Mouse (Mus musculus) G1E (cell line): ENCODE results near the gene Asb8.

Source experiments
- CTCF ChIP-seq: IDR thresholded peaks from 2 replicates; pipeline ENCODE4 v1.5.1; 2012; ENCODE audit warnings: low read depth, low read length, inconsistent platforms, mixed read lengths
- GATA2 ChIP-seq: IDR thresholded peaks from 2 replicates; pipeline ENCODE4 v1.6.1; 2012; ENCODE audit warnings: low read depth, low read length, inconsistent platforms, borderline replicate concordance
- TAL1 ChIP-seq: conservative IDR thresholded peaks from 2 replicates; pipeline ENCODE4 v1.6.1; 2012; ENCODE audit warnings: low read depth, low read length, inconsistent platforms, mixed read lengths

DNA sequence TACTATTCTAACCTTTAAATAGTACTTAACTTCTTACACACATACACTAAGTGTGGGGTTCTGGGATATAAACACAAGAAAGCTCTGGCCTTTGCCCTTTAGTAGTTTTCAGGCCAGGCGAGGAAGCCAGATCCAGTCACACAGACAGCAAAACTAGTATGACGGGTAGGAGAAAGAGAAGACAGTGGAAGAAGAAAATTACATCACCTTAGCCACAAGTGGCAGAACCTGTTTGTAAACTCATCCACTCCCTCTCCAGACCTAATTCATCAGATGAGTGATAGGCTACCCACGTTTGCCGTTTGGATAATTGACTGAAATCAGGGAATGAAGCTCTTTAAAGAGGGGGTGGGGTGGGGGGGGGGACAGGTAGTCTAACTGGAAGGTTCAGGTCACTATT lies 73.6 kb downstream of the Asb8 start:
- TF ChIP-seq CTCF, result no peak
- no peak for TF ChIP-seq GATA2
- no peak for TF ChIP-seq TAL1
